8 mouse cellular contexts compared by ENCODE assay signal in genomic region chr11:60088947-60089346, GRCm38 (mm10). TPM values are rescaled to one million over a fixed set of nuclear protein-coding genes. Genes with fewer than 3 reads are reported as not detected.
A peak's percentile ranks its signal among the peaks of the same experiment; 100 is the strongest.
DNase-seq lines count a peak whose midpoint lies in the region; ATAC-seq and TF ChIP-seq lines count a peak whose summit lies in the region.

No protein-coding gene starts in this region.

- no peak overlapping the region for H3K4me3 ChIP-seq in lung, embryonic 14.5 days (ENCODE audit: low read depth, low read length)
- no peak overlapping the region for H3K4me3 ChIP-seq in hindbrain, embryonic 13.5 days
- H3K4me3 ChIP-seq in neural tube, embryonic 12.5 days, result no peak overlapping the region
- H3K4me3 ChIP-seq in kidney, embryonic 15.5 days (replicated peaks), result no peak overlapping the region

- H3K4me1 ChIP-seq in lung, embryonic 14.5 days (ENCODE audit: insufficient read depth), result peaks cover 12% of the 10 kb centered on the region
- peaks cover 33% of the 10 kb centered on the region for H3K4me1 ChIP-seq in hindbrain, embryonic 13.5 days (replicated peaks)
- H3K4me1 ChIP-seq in neural tube, embryonic 12.5 days, result peaks cover 13% of the 10 kb centered on the region; the same call in 1 of the 2 replicates
- peaks cover 12% of the 10 kb centered on the region for H3K4me1 ChIP-seq in kidney, embryonic 15.5 days

- TF ChIP-seq CTCF in lung, embryonic 14.5 days (IDR thresholded peaks at IDR 0.05; ENCODE audit: low read depth), result peak; percentile 54

- H3K9ac ChIP-seq in lung, embryonic 14.5 days, result no peak overlapping the region
- H3K9ac ChIP-seq in hindbrain, embryonic 13.5 days, result no peak overlapping the region
- no peak overlapping the region for H3K9ac ChIP-seq in neural tube, embryonic 12.5 days
- H3K9ac ChIP-seq in kidney, embryonic 15.5 days, result no peak overlapping the region

- no peaks in the 10 kb centered on the region for H3K36me3 ChIP-seq in lung, embryonic 14.5 days (ENCODE audit: insufficient read depth)
- H3K36me3 ChIP-seq in hindbrain, embryonic 13.5 days, result no peaks in the 10 kb centered on the region
- no peaks in the 10 kb centered on the region for H3K36me3 ChIP-seq in neural tube, embryonic 12.5 days
- no peaks in the 10 kb centered on the region for H3K36me3 ChIP-seq in kidney, embryonic 15.5 days

- H3K27ac ChIP-seq in lung, embryonic 14.5 days (ENCODE audit: low read depth), result no peak overlapping the region
- peak overlapping the region; percentile 44 for H3K27ac ChIP-seq in hindbrain, embryonic 13.5 days
- no peak overlapping the region for H3K27ac ChIP-seq in neural tube, embryonic 12.5 days
- no peak overlapping the region for H3K27ac ChIP-seq in kidney, embryonic 15.5 days

- no peaks in the 10 kb centered on the region for H3K27me3 ChIP-seq in lung, embryonic 14.5 days (ENCODE audit: insufficient read depth, low read length)
- no peaks in the 10 kb centered on the region for H3K27me3 ChIP-seq in hindbrain, embryonic 13.5 days
- no peaks in the 10 kb centered on the region for H3K27me3 ChIP-seq in neural tube, embryonic 12.5 days (replicated peaks)
- H3K27me3 ChIP-seq in kidney, embryonic 15.5 days, result no peaks in the 10 kb centered on the region

- no peak overlapping the region for H3K4me2 ChIP-seq in lung, embryonic 14.5 days
- H3K4me2 ChIP-seq in hindbrain, embryonic 13.5 days, result no peak overlapping the region
- H3K4me2 ChIP-seq in neural tube, embryonic 12.5 days (replicated peaks), result no peak overlapping the region
- no peak overlapping the region for H3K4me2 ChIP-seq in kidney, embryonic 15.5 days

- ATAC-seq in lung, embryonic 14.5 days (ENCODE audit: insufficient read depth), result peak; percentile 48; the same call in 1 of the 2 replicates
- ATAC-seq in hindbrain, embryonic 13.5 days (ENCODE audit: low FRiP score), result 0 out of 2 replicates have a peak, but pooled peaks have one; percentile 79
- peak; percentile 58; the same call in 1 of the 2 replicates for ATAC-seq in neural tube, embryonic 12.5 days (ENCODE audit: low FRiP score, low read depth)
- no peak for ATAC-seq in monocyte, adult 5-6 weeks (replicated peaks; ENCODE audit: insufficient number of reproducible peaks, low FRiP score, low TSS enrichment, poor library complexity, severe bottlenecking)
- no peak for ATAC-seq in kidney, embryonic 15.5 days (replicated peaks; ENCODE audit: low FRiP score)
- ATAC-seq in inflammation-experienced regulatory T-cells, adult 6 months, result no peak

- 44% methylated on average over 4 of the region's 4 CpGs for WGBS in lung, embryonic 14.5 days
- WGBS in hindbrain, embryonic 13.5 days, result 39% methylated on average over 4 of the region's 4 CpGs
- WGBS in neural tube, embryonic 12.5 days, result 46% methylated on average over 4 of the region's 4 CpGs
- 39% methylated on average over 4 of the region's 4 CpGs for WGBS in kidney, embryonic 15.5 days

- H3K9me3 ChIP-seq in lung, embryonic 14.5 days (ENCODE audit: low read depth, low read length), result no peaks in the 10 kb centered on the region
- no peaks in the 10 kb centered on the region for H3K9me3 ChIP-seq in hindbrain, embryonic 13.5 days
- H3K9me3 ChIP-seq in neural tube, embryonic 12.5 days, result no peaks in the 10 kb centered on the region
- H3K9me3 ChIP-seq in kidney, embryonic 15.5 days (replicated peaks), result no peaks in the 10 kb centered on the region

- DNase-seq in lung, embryonic 14.5 days, result peak; percentile 60
- no peak for DNase-seq in lung, postnatal 25 days (ENCODE audit: low spot score)
- peak; percentile 63 to 83 for DNase-seq in cerebellum, postnatal 14 days

RNA-seq across cellular contexts. Expression of gene Rai1, which starts 15.9 kb away (rescaled TPM):
- 31.8 and 37.8 TPM in 2 replicates for polyA plus RNA-seq in lung, embryonic 14.5 days (2014; fragmentation: Nextera tagmentation; extraction: Ambion mirVana)
- polyA plus RNA-seq in hindbrain, embryonic 13.5 days (2015; fragmentation: Nextera tagmentation; extraction: Ambion mirVana), result 32.6 and 32.7 TPM in 2 replicates
- 34.0 and 35.6 TPM in 2 replicates for polyA plus RNA-seq in neural tube, embryonic 12.5 days (2016; fragmentation: Nextera tagmentation; extraction: Ambion mirVana)
- total RNA-seq in monocyte, adult 5-6 weeks (2017), result 4.6 to 18.1 TPM (median 10.3 TPM) in 3 replicates
- 21.4 and 23.4 TPM in 2 replicates for polyA plus RNA-seq in kidney, embryonic 15.5 days (2015; fragmentation: Nextera tagmentation; extraction: Ambion mirVana)
- polyA plus RNA-seq in inflammation-experienced regulatory T-cells, adult 6 months (2017; shearing (Covaris generic)), result 10 to 100 TPM in 2 of 3 experiments, 1 to 10 TPM in 1; 5.6 to 12.2 (median 12.1) TPM

RNA-seq across cellular contexts. Expression of gene Pemt, which starts 42.7 kb away (rescaled TPM):
- 8.8 and 9.7 TPM in 2 replicates for polyA plus RNA-seq in lung, embryonic 14.5 days (2014; fragmentation: Nextera tagmentation; extraction: Ambion mirVana)
- polyA plus RNA-seq in hindbrain, embryonic 13.5 days (2015; fragmentation: Nextera tagmentation; extraction: Ambion mirVana), result 7.4 and 9.1 TPM in 2 replicates
- 4.9 and 6.1 TPM in 2 replicates for polyA plus RNA-seq in neural tube, embryonic 12.5 days (2016; fragmentation: Nextera tagmentation; extraction: Ambion mirVana)
- not detected in 3 replicates for total RNA-seq in monocyte, adult 5-6 weeks (2017)
- 12.6 and 13.0 TPM in 2 replicates for polyA plus RNA-seq in kidney, embryonic 15.5 days (2015; fragmentation: Nextera tagmentation; extraction: Ambion mirVana)
- 1 to 10 TPM in 2 of 3 experiments, under 1 TPM in 1; 0.74 to 2.5 (median 1.9) TPM for polyA plus RNA-seq in inflammation-experienced regulatory T-cells, adult 6 months (2017; shearing (Covaris generic))

Comparison
In these comparisons a context has a peak if more than half of its experiments do, and no peak if none do; other contexts are left out.
1. ATAC-seq: peak in lung, embryonic 14.5 days (single experiment), hindbrain, embryonic 13.5 days (single experiment) and neural tube, embryonic 12.5 days (single experiment); none in monocyte, adult 5-6 weeks (single experiment), kidney, embryonic 15.5 days (single experiment) and inflammation-experienced regulatory T-cells, adult 6 months (single experiment).